In genomic region chr14:74811617-74812016, GRCm38 (mm10) we compare ENCODE assay signal across 23 mouse cellular contexts.
A peak's percentile ranks its signal among the peaks of the same experiment; 100 is the strongest.
DNase-seq lines count a peak whose midpoint lies in the region; ATAC-seq lines count a peak whose summit lies in the region.
"Had no signal": no experiment of that assay in that cellular context is flagged by ENCODE, and none has a peak within 500 bp of the region (broad histone marks: within the 10 kb centered on the region; RNA-seq: fewer than 3 reads in every experiment).

No protein-coding gene starts in this region.

- no peak overlapping the region for H3K4me3 ChIP-seq in hindbrain, embryonic 13.5 days
- H3K4me3 ChIP-seq in hindbrain, embryonic 10.5 days, result no peak overlapping the region
- H3K4me3 ChIP-seq in kidney, embryonic 16.5 days (ENCODE audit: low read length), result peak overlapping the region; percentile 7; the same call in 1 of the 2 replicates
- no peak overlapping the region for H3K4me3 ChIP-seq in embryonic facial prominence, embryonic 10.5 days
- no peak overlapping the region for H3K4me3 ChIP-seq in embryonic facial prominence, embryonic 13.5 days
- H3K4me3 ChIP-seq: embryonic facial prominence, embryonic 15.5 days; gastrocnemius, adult 2 months had no signal

- 56% methylated on average over 11 of the region's 11 CpGs for WGBS in hindbrain, embryonic 13.5 days
- 70% methylated on average over 11 of the region's 11 CpGs for WGBS in hindbrain, embryonic 10.5 days
- 13% methylated on average over 11 of the region's 11 CpGs for WGBS in kidney, embryonic 16.5 days
- 74% methylated on average over 11 of the region's 11 CpGs for WGBS in embryonic facial prominence, embryonic 10.5 days
- WGBS in embryonic facial prominence, embryonic 13.5 days, result 44% methylated on average over 11 of the region's 11 CpGs

- no peaks in the 10 kb centered on the region for H3K9me3 ChIP-seq in hindbrain, embryonic 13.5 days
- no peaks in the 10 kb centered on the region for H3K9me3 ChIP-seq in hindbrain, embryonic 10.5 days
- no peaks in the 10 kb centered on the region for H3K9me3 ChIP-seq in kidney, embryonic 16.5 days (ENCODE audit: low read length)
- H3K9me3 ChIP-seq in embryonic facial prominence, embryonic 10.5 days, result no peaks in the 10 kb centered on the region
- no peaks in the 10 kb centered on the region for H3K9me3 ChIP-seq in embryonic facial prominence, embryonic 13.5 days
- H3K9me3 ChIP-seq: embryonic facial prominence, embryonic 15.5 days had no signal

- H3K9ac ChIP-seq in hindbrain, embryonic 13.5 days, result no peak overlapping the region
- H3K9ac ChIP-seq in kidney, embryonic 16.5 days (replicated peaks; ENCODE audit: low read length), result 0 out of 2 replicates have a peak overlapping the region, but pooled peaks have one; percentile 7
- no peak overlapping the region for H3K9ac ChIP-seq in embryonic facial prominence, embryonic 13.5 days
- H3K9ac ChIP-seq: embryonic facial prominence, embryonic 15.5 days; forebrain, postnatal 0 days; hindbrain, embryonic 14.5 days had no signal

- peaks cover 30% of the 10 kb centered on the region for H3K36me3 ChIP-seq in hindbrain, embryonic 13.5 days
- H3K36me3 ChIP-seq in hindbrain, embryonic 10.5 days, result peaks cover 20% of the 10 kb centered on the region
- H3K36me3 ChIP-seq in kidney, embryonic 16.5 days (ENCODE audit: insufficient read depth, low read length), result peaks cover 28% of the 10 kb centered on the region
- H3K36me3 ChIP-seq in embryonic facial prominence, embryonic 10.5 days (replicated peaks), result peaks cover 22% of the 10 kb centered on the region
- peaks cover 42% of the 10 kb centered on the region for H3K36me3 ChIP-seq in embryonic facial prominence, embryonic 13.5 days

- no peak for ATAC-seq in hindbrain, embryonic 13.5 days (ENCODE audit: low FRiP score)
- ATAC-seq in kidney, embryonic 16.5 days (ENCODE audit: low FRiP score, low TSS enrichment), result peak; percentile 54; the same call in 1 of the 2 replicates
- ATAC-seq in embryonic facial prominence, embryonic 13.5 days (ENCODE audit: insufficient number of reproducible peaks, insufficient read depth, low FRiP score, low TSS enrichment, low read depth), result no peak
- ATAC-seq: CD4-positive, CD25-positive, alpha-beta regulatory T cell, adult 4 months; forebrain, embryonic 14.5 days; forebrain, postnatal 0 days; hindbrain, postnatal 0 days; inflammation-experienced regulatory T-cells, adult 6 months had no signal

- peaks cover 34% of the 10 kb centered on the region for H3K4me1 ChIP-seq in hindbrain, embryonic 13.5 days (replicated peaks)
- peaks cover 16% of the 10 kb centered on the region for H3K4me1 ChIP-seq in hindbrain, embryonic 10.5 days (replicated peaks)
- peaks cover 14% of the 10 kb centered on the region for H3K4me1 ChIP-seq in kidney, embryonic 16.5 days (ENCODE audit: insufficient read depth, low read length)
- H3K4me1 ChIP-seq in embryonic facial prominence, embryonic 10.5 days, result peaks cover 18% of the 10 kb centered on the region
- H3K4me1 ChIP-seq in embryonic facial prominence, embryonic 13.5 days, result peaks cover 24% of the 10 kb centered on the region
- H3K4me1 ChIP-seq: embryonic facial prominence, embryonic 15.5 days had no signal

- peak overlapping the region; percentile 55; the same call in 1 of the 2 replicates for H3K27ac ChIP-seq in hindbrain, embryonic 13.5 days
- H3K27ac ChIP-seq in hindbrain, embryonic 10.5 days, result no peak overlapping the region; the same call in 1 of the 2 replicates
- H3K27ac ChIP-seq in kidney, embryonic 16.5 days (ENCODE audit: low read length), result peak overlapping the region; percentile 35; the same call in 1 of the 2 replicates
- H3K27ac ChIP-seq in embryonic facial prominence, embryonic 10.5 days (replicated peaks), result 0 out of 2 replicates have a peak overlapping the region, but pooled peaks have one; percentile 6
- peak overlapping the region; percentile 44; the same call in 1 of the 2 replicates for H3K27ac ChIP-seq in embryonic facial prominence, embryonic 13.5 days
- H3K27ac ChIP-seq: embryonic facial prominence, embryonic 15.5 days; gastrocnemius, adult 2 months; hindbrain, embryonic 14.5 days; hindbrain, postnatal 0 days had no signal

- no peak overlapping the region for H3K4me2 ChIP-seq in hindbrain, embryonic 13.5 days
- H3K4me2 ChIP-seq in kidney, embryonic 16.5 days (replicated peaks; ENCODE audit: low read depth, low read length), result peak overlapping the region; percentile 36
- H3K4me2 ChIP-seq in embryonic facial prominence, embryonic 13.5 days, result peak overlapping the region; percentile 22; the same call in 1 of the 2 replicates
- H3K4me2 ChIP-seq: embryonic facial prominence, embryonic 15.5 days; heart, embryonic 11.5 days; hindbrain, embryonic 14.5 days had no signal

- no peak for DNase-seq in hindbrain, embryonic 10.5 days (ENCODE audit: low spot score)
- DNase-seq in kidney, adult 11 months, result no peak
- no peak for DNase-seq in embryonic facial prominence, embryonic 10.5 days (ENCODE audit: low spot score)
- DNase-seq: adrenal gland, postnatal 10 days; cerebellum, adult 11-12 months; cerebellum, adult 8-10 months; cerebellum, postnatal 10 days; cerebellum, postnatal 36 days; embryo, embryonic 11 days; forebrain, postnatal 0 days; gastrocnemius, adult 2 months; gastrocnemius, postnatal 14 days; heart, adult 11 months had no signal

- no peaks in the 10 kb centered on the region for H3K27me3 ChIP-seq in hindbrain, embryonic 13.5 days
- H3K27me3 ChIP-seq in hindbrain, embryonic 10.5 days (ENCODE audit: insufficient read depth, poor library complexity, severe bottlenecking), result no peaks in the 10 kb centered on the region
- H3K27me3 ChIP-seq in kidney, embryonic 16.5 days (ENCODE audit: insufficient read depth, low read length), result no peaks in the 10 kb centered on the region
- no peaks in the 10 kb centered on the region; the same call in 1 of the 2 replicates for H3K27me3 ChIP-seq in embryonic facial prominence, embryonic 10.5 days (replicated peaks; ENCODE audit: low read depth, poor library complexity, severe bottlenecking)
- no peaks in the 10 kb centered on the region for H3K27me3 ChIP-seq in embryonic facial prominence, embryonic 13.5 days
- H3K27me3 ChIP-seq: embryonic facial prominence, embryonic 15.5 days had no signal
